Mouse (Mus musculus) embryonic fibroblast, embryonic 13.5 days (primary cell): ENCODE measurements at regions not wholly inside any gene's neighbourhood (a gene's known extent, or its start where the extent isn't known, plus 50 kb on each side); places are given as distances from the start of the nearest gene placed in this dataset.

ENCODE experiments used
- CTCF ChIP-seq: IDR thresholded peaks from 2 replicates; pipeline ENCODE4 v1.5.1; 2011; ENCODE audit warnings: mild to moderate bottlenecking, control low read depth, low read length, moderate library complexity, borderline replicate concordance; ENCODE audit not compliant: insufficient read depth
- POLR2A ChIP-seq: IDR thresholded peaks from 2 replicates; pipeline ENCODE4 v1.6.1; 2011; ENCODE audit warnings: low read depth, mild to moderate bottlenecking, control low read depth, low read length, moderate library complexity

DNA sequence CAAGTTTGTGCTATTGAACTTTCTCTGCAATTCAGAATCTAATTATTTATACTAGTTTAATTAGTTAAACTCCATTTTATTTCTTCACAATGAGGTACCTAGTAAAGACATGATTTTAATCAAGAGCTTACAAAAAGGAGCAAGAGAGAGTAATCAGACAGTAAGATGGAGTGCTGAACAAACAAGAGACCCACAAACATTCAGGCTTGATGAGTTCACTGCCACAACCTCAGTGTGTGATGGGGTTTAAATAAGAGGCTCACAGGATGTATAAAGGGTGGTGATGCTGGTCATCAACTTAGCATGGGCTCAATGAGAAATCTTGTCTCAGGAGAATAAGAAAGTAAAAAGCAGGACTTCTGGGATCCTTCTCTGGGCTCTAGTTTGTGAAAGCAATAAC, 962.6 kb downstream of the Trim52 start:
- no peak for TF ChIP-seq CTCF
- TF ChIP-seq POLR2A = no peak
